Mouse (Mus musculus): ENCODE data around the gene Tubb2a. TPM values are rescaled to one million over a fixed set of nuclear protein-coding genes. Genes with fewer than 3 reads are reported as not detected.
A peak's percentile ranks its signal among the peaks of the same experiment; 100 is the strongest.

Gene Tubb2a
- polyA plus RNA-seq, 1 experiment = 37.1 TPM

- Histone ChIP-seq H3K4me3 (replicated peaks; ENCODE audit: control insufficient read depth, low read depth, low read length) (no peak overlapping the region), H3K27ac (ENCODE audit: control insufficient read depth, insufficient read depth, low read depth, low read length, poor library complexity) (no peak overlapping the region), H3K4me1 (ENCODE audit: control insufficient read depth, insufficient read depth, low read length) (no peaks in the 10 kb centered on the region; the same call in 1 of the 2 replicates)
- 86% methylated on average over 8 of the region's 8 CpGs for WGBS
- TF ChIP-seq POLR2A (IDR thresholded peaks at IDR 0.05; ENCODE audit: borderline replicate concordance, control insufficient read depth, low read depth, low read length) = no peak
- no peak for TF ChIP-seq CTCF (IDR thresholded peaks at IDR 0.05; ENCODE audit: control insufficient read depth, insufficient read depth, low read length)
Measured at GRCm38 (mm10) chr13:34038901-34039341, 38.9 kb downstream of the Tubb2a start.

GRCm38 (mm10) chr13:34038056-34038432, 39.8 kb downstream of the Tubb2a start:
- Histone ChIP-seq H3K4me3 (replicated peaks; ENCODE audit: control insufficient read depth, low read depth, low read length) (peak overlapping the region; percentile 83), H3K4me1 (ENCODE audit: control insufficient read depth, insufficient read depth, low read length) (no peaks in the 10 kb centered on the region; the same call in 1 of the 2 replicates), H3K27ac (ENCODE audit: control insufficient read depth, insufficient read depth, low read depth, low read length, poor library complexity) (no peak overlapping the region)
- 50% methylated on average over 5 of the region's 5 CpGs for WGBS
- no peak for TF ChIP-seq CTCF (IDR thresholded peaks at IDR 0.05; ENCODE audit: control insufficient read depth, insufficient read depth, low read length)
- TF ChIP-seq POLR2A (IDR thresholded peaks at IDR 0.05; ENCODE audit: borderline replicate concordance, control insufficient read depth, low read depth, low read length) = no peak

- no peaks in the 10 kb centered on the region; the same call in 1 of the 2 replicates for H3K4me1 ChIP-seq (ENCODE audit: control insufficient read depth, insufficient read depth, low read length)
- peak within 1 kb of the TSS; percentile 30; the same call in 1 of the 2 replicates for H3K27ac ChIP-seq (ENCODE audit: control insufficient read depth, insufficient read depth, low read depth, low read length, poor library complexity)
- 1% methylated on average over 37 of the region's 37 CpGs for WGBS
- peak within 1 kb of the TSS; percentile 83 for H3K4me3 ChIP-seq (replicated peaks; ENCODE audit: control insufficient read depth, low read depth, low read length)
- TF ChIP-seq CTCF (IDR thresholded peaks at IDR 0.05; ENCODE audit: control insufficient read depth, insufficient read depth, low read length) (no peak), POLR2A (IDR thresholded peaks at IDR 0.05; ENCODE audit: borderline replicate concordance, control insufficient read depth, low read depth, low read length) (peak; percentile 81; the same call in 1 of the 2 replicates)
Measured at GRCm38 (mm10) chr13:34037172-34038055, 40.4 kb downstream of the Tubb2a start, which contains the start of gene Bphl. Gene Bphl, plus strand, starts transcription at chr13:34037597.

GRCm38 (mm10) chr13:34036726-34037125, 41.1 kb downstream of the Tubb2a start:
- H3K27ac ChIP-seq (ENCODE audit: control insufficient read depth, insufficient read depth, low read depth, low read length, poor library complexity) = no peak overlapping the region
- WGBS = 79% methylated on average over 5 of the region's 5 CpGs
- H3K4me1 ChIP-seq (ENCODE audit: control insufficient read depth, insufficient read depth, low read length) = no peaks in the 10 kb centered on the region; the same call in 1 of the 2 replicates
- no peak for TF ChIP-seq CTCF (IDR thresholded peaks at IDR 0.05; ENCODE audit: control insufficient read depth, insufficient read depth, low read length)
- no peak for TF ChIP-seq POLR2A (IDR thresholded peaks at IDR 0.05; ENCODE audit: borderline replicate concordance, control insufficient read depth, low read depth, low read length)
- H3K4me3 ChIP-seq (replicated peaks; ENCODE audit: control insufficient read depth, low read depth, low read length) = no peak overlapping the region

- H3K4me1 ChIP-seq (ENCODE audit: control insufficient read depth, insufficient read depth, low read length) = no peaks in the 10 kb centered on the region; the same call in 1 of the 2 replicates
- WGBS = 87% methylated on average over 3 of the region's 3 CpGs
- TF ChIP-seq POLR2A (IDR thresholded peaks at IDR 0.05; ENCODE audit: borderline replicate concordance, control insufficient read depth, low read depth, low read length) = no peak
- no peak for TF ChIP-seq CTCF (IDR thresholded peaks at IDR 0.05; ENCODE audit: control insufficient read depth, insufficient read depth, low read length)
Measured at GRCm38 (mm10) chr13:34035424-34035823, 42.4 kb downstream of the Tubb2a start.

GRCm38 (mm10) chr13:34032041-34032440, 45.8 kb downstream of the Tubb2a start:
- H3K27ac ChIP-seq (ENCODE audit: control insufficient read depth, insufficient read depth, low read depth, low read length, poor library complexity) = no peak overlapping the region
- TF ChIP-seq POLR2A (IDR thresholded peaks at IDR 0.05; ENCODE audit: borderline replicate concordance, control insufficient read depth, low read depth, low read length) (no peak), CTCF (IDR thresholded peaks at IDR 0.05; ENCODE audit: control insufficient read depth, insufficient read depth, low read length) (no peak)
- no peak overlapping the region for H3K4me3 ChIP-seq (replicated peaks; ENCODE audit: control insufficient read depth, low read depth, low read length)
- 19% methylated on average over 2 of the region's 2 CpGs for WGBS
- H3K4me1 ChIP-seq (ENCODE audit: control insufficient read depth, insufficient read depth, low read length) = no peaks in the 10 kb centered on the region; the same call in 1 of the 2 replicates

More at GRCm38 (mm10) chr13:34035424-34035823, 42.4 kb downstream of the Tubb2a start:
- H3K27ac ChIP-seq (ENCODE audit: control insufficient read depth, insufficient read depth, low read depth, low read length, poor library complexity) = no peak overlapping the region
- H3K4me3 ChIP-seq (replicated peaks; ENCODE audit: control insufficient read depth, low read depth, low read length) = no peak overlapping the region

Other genes with a start within 250 kb of the Tubb2a start
- not detected in 2 replicates for gene Serpinb6e, start 234.6 kb downstream of the Tubb2a start, polyA plus RNA-seq (2011; ENCODE audit: insufficient read depth, insufficient read length, low replicate concordance, missing spikeins)
- 7.7 TPM in 1 of 2 replicates, not detected in the other for gene Serpinb6c, start 172.3 kb downstream of the Tubb2a start, polyA plus RNA-seq (2011; ENCODE audit: insufficient read depth, insufficient read length, low replicate concordance, missing spikeins)
- 5.7 and 14.7 TPM in 2 replicates for gene Nqo2, start 113.3 kb downstream of the Tubb2a start, polyA plus RNA-seq (2011; ENCODE audit: insufficient read depth, insufficient read length, low replicate concordance, missing spikeins)
- 8.5 and 14.2 TPM in 2 replicates for gene Ripk1, start 75.6 kb downstream of the Tubb2a start, polyA plus RNA-seq (2011; ENCODE audit: insufficient read depth, insufficient read length, low replicate concordance, missing spikeins)
- 42.6 and 87.2 TPM in 2 replicates for gene Serpinb6a, start 75.2 kb downstream of the Tubb2a start, polyA plus RNA-seq (2011; ENCODE audit: insufficient read depth, insufficient read length, low replicate concordance, missing spikeins)
- gene Bphl, start 40.4 kb downstream of the Tubb2a start, polyA plus RNA-seq (2011; ENCODE audit: insufficient read depth, insufficient read length, low replicate concordance, missing spikeins) = 11.4 and 14.0 TPM in 2 replicates
- gene Tubb2b, start 52.5 kb upstream of the Tubb2a start, polyA plus RNA-seq (2011; ENCODE audit: insufficient read depth, insufficient read length, low replicate concordance, missing spikeins) = 4.1 and 37.3 TPM in 2 replicates
- 12.9 and 30.1 TPM in 2 replicates for gene Psmg4, start 85.0 kb upstream of the Tubb2a start, polyA plus RNA-seq (2011; ENCODE audit: insufficient read depth, insufficient read length, low replicate concordance, missing spikeins)

All from bone marrow, adult 2 months (tissue).